Mouse (Mus musculus) bone marrow macrophage, adult 2 months (primary cell): ENCODE measurements around the gene Paqr3.

ENCODE experiments used
- CTCF ChIP-seq: IDR thresholded peaks from 2 replicates; pipeline ENCODE4 v1.5.1; 2012; ENCODE audit warnings: low read depth, mild to moderate bottlenecking, low read length, moderate library complexity
- POLR2A ChIP-seq: IDR thresholded peaks from 2 replicates; pipeline ENCODE4 v1.6.1; 2012; ENCODE audit warnings: mild to moderate bottlenecking, low read depth, low read length, borderline replicate concordance

- TF ChIP-seq CTCF: no peak
- TF ChIP-seq POLR2A: no peak
These were observed 35.2 kb downstream of the Paqr3 start for GRCm38 (mm10) chr5:97076167-97076566.
